19 mouse cellular contexts compared by ENCODE assay signal in genomic region chr1:191042688-191043087, GRCm38 (mm10). TPM values are rescaled to one million over a fixed set of nuclear protein-coding genes. Genes with fewer than 3 reads are reported as not detected.
"Had no signal": no experiment of that assay in that cellular context is flagged by ENCODE, and none has a peak within 500 bp of the region (broad histone marks: within the 10 kb centered on the region; RNA-seq: fewer than 3 reads in every experiment).

No protein-coding gene starts in this region.

- H3K9ac ChIP-seq: liver, embryonic 15.5 days; midbrain, embryonic 13.5 days had no signal

- H3K36me3 ChIP-seq: limb, embryonic 10.5 days; liver, embryonic 15.5 days; midbrain, embryonic 13.5 days had no signal

- H3K9me3 ChIP-seq: limb, embryonic 10.5 days; liver, embryonic 15.5 days; midbrain, embryonic 13.5 days had no signal

- ATAC-seq: lung, postnatal 0 days; midbrain, embryonic 13.5 days had no signal

- H3K4me1 ChIP-seq: limb, embryonic 10.5 days; midbrain, embryonic 13.5 days had no signal

- H3K27ac ChIP-seq: limb, embryonic 10.5 days; liver, embryonic 15.5 days; midbrain, embryonic 13.5 days had no signal

- H3K4me3 ChIP-seq: limb, embryonic 10.5 days; liver, embryonic 15.5 days; midbrain, embryonic 13.5 days had no signal

- H3K4me2 ChIP-seq: liver, embryonic 11.5 days; liver, embryonic 15.5 days; midbrain, embryonic 13.5 days had no signal

- DNase-seq: layer of hippocampus, adult 9-11 months; layer of hippocampus, postnatal 36 days; lung, adult 2 months; lung, postnatal 36 days; right cerebral cortex, postnatal 14 days; thymus, postnatal 4 days had no signal

- H3K27me3 ChIP-seq: liver, embryonic 15.5 days; midbrain, embryonic 13.5 days had no signal

RNA-seq across cellular contexts. Expression of gene Spata45, which starts 6.2 kb away (rescaled TPM):
- total RNA-seq: layer of hippocampus, adult 18-20 months; layer of hippocampus, postnatal 36 days; left cerebral cortex, adult 8-10 months; megakaryocyte progenitor cell, adult 5-6 weeks; midbrain, postnatal 0 days had no signal
- polyA plus RNA-seq: limb, embryonic 10.5 days; limb, embryonic 14.5 days; liver, embryonic 11.5 days; liver, embryonic 15.5 days; lung, adult 2 months; lung, postnatal 0 days; midbrain, embryonic 13.5 days; midbrain, postnatal 0 days; neural tube, embryonic 14.5 days; stomach, embryonic 16.5 days; thymus, postnatal 0 days had no signal
